Comparison of ENCODE assay signal across 9 mouse cellular contexts in the genomic region with DNA sequence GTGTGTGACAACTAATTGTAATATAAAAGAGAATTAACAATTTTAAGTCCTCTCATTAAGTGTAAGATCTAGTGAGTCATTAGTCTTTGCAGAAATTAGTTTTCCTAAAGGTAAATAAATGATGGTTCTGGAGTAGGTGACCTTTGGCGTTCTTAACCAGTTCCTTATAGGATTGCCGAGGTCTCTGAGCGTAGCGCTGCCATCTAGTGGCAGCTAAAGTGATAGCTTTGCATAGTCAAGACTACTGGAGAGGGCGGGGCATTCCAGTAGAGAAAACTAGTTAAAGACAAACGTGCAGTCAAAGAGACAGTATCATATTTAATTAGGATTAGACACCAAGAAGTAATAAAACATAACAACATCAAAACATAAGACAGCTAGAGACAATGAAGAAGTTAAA.
DNase-seq lines count a peak whose midpoint lies in the region; ATAC-seq lines count a peak whose summit lies in the region.
"Had no signal": no experiment of that assay in that cellular context is flagged by ENCODE, and none has a peak within 500 bp of the region (broad histone marks: within the 10 kb centered on the region; RNA-seq: fewer than 3 reads in every experiment).

No protein-coding gene starts in this region.

- H3K9ac ChIP-seq in intestine, embryonic 14.5 days (ENCODE audit: low read length): no peak overlapping the region
- no peak overlapping the region for H3K9ac ChIP-seq in midbrain, embryonic 16.5 days (ENCODE audit: low read depth, low read length)
- H3K9ac ChIP-seq: liver, embryonic 15.5 days had no signal

- H3K27ac ChIP-seq in intestine, embryonic 14.5 days (ENCODE audit: low read depth): no peak overlapping the region
- H3K27ac ChIP-seq in limb, embryonic 10.5 days: no peak overlapping the region
- no peak overlapping the region for H3K27ac ChIP-seq in midbrain, embryonic 16.5 days (ENCODE audit: low read length)
- H3K27ac ChIP-seq: liver, embryonic 15.5 days had no signal

- no peaks in the 10 kb centered on the region for H3K27me3 ChIP-seq in intestine, embryonic 14.5 days (replicated peaks; ENCODE audit: control insufficient read depth, insufficient read depth, low read length)
- no peaks in the 10 kb centered on the region for H3K27me3 ChIP-seq in limb, embryonic 10.5 days (ENCODE audit: low read depth, poor library complexity, severe bottlenecking)
- H3K27me3 ChIP-seq in midbrain, embryonic 16.5 days (ENCODE audit: control insufficient read depth, insufficient read depth, low read depth, low read length): no peaks in the 10 kb centered on the region
- H3K27me3 ChIP-seq: liver, embryonic 15.5 days had no signal

- H3K4me1 ChIP-seq in intestine, embryonic 14.5 days (replicated peaks; ENCODE audit: control insufficient read depth, insufficient read depth, low read length): no peaks in the 10 kb centered on the region
- H3K4me1 ChIP-seq in limb, embryonic 10.5 days: no peaks in the 10 kb centered on the region
- H3K4me1 ChIP-seq in midbrain, embryonic 16.5 days (ENCODE audit: control insufficient read depth, insufficient read depth, low read length): no peaks in the 10 kb centered on the region
- H3K4me1 ChIP-seq: liver, embryonic 15.5 days had no signal

- no peak overlapping the region for H3K4me2 ChIP-seq in intestine, embryonic 14.5 days (ENCODE audit: low read length)
- no peak overlapping the region for H3K4me2 ChIP-seq in midbrain, embryonic 16.5 days (ENCODE audit: low read length)
- H3K4me2 ChIP-seq: liver, embryonic 15.5 days had no signal

- WGBS in intestine, embryonic 14.5 days: 4% methylated on average over 6 of the region's 6 CpGs
- 10% methylated on average over 6 of the region's 6 CpGs for WGBS in limb, embryonic 10.5 days
- whole genome bisulfite sequencing in midbrain, embryonic 16.5 days: 4% methylated on average over 6 of the region's 6 CpGs

- no peaks in the 10 kb centered on the region for H3K36me3 ChIP-seq in intestine, embryonic 14.5 days (ENCODE audit: control insufficient read depth, insufficient read depth, low read length)
- no peaks in the 10 kb centered on the region for H3K36me3 ChIP-seq in limb, embryonic 10.5 days
- no peaks in the 10 kb centered on the region for H3K36me3 ChIP-seq in midbrain, embryonic 16.5 days (ENCODE audit: control insufficient read depth, insufficient read depth, low read length)
- H3K36me3 ChIP-seq: liver, embryonic 15.5 days had no signal

- DNase-seq in heart, adult 18-20 months: peak; percentile 2 to 4
- DNase-seq in heart, adult 9 months (ENCODE audit: low spot score in 2 of 2): no peak
- peak; percentile 61 for DNase-seq in adrenal gland, postnatal 10 days
- DNase-seq in embryo, embryonic 11.5 days (ENCODE audit: low read depth, low spot score): peak; percentile 42
- DNase-seq in intestine, embryonic 14.5 days (ENCODE audit: low spot score): peak; percentile 53
- DNase-seq in limb, embryonic 10.5 days (ENCODE audit: low spot score): peak; percentile 48
- DNase-seq in spleen, postnatal 36 days (ENCODE audit: low spot score in 2 of 2): no peak

- H3K4me3 ChIP-seq in intestine, embryonic 14.5 days (ENCODE audit: low read depth, low read length): no peak overlapping the region
- no peak overlapping the region for H3K4me3 ChIP-seq in limb, embryonic 10.5 days
- H3K4me3 ChIP-seq in midbrain, embryonic 16.5 days (ENCODE audit: low read depth, low read length): no peak overlapping the region
- H3K4me3 ChIP-seq: liver, embryonic 15.5 days had no signal

- H3K9me3 ChIP-seq in intestine, embryonic 14.5 days (ENCODE audit: control insufficient read depth, low read length): no peaks in the 10 kb centered on the region
- H3K9me3 ChIP-seq in limb, embryonic 10.5 days (replicated peaks): no peaks in the 10 kb centered on the region
- H3K9me3 ChIP-seq in midbrain, embryonic 16.5 days (replicated peaks; ENCODE audit: control insufficient read depth, low read length, poor library complexity, severe bottlenecking): no peaks in the 10 kb centered on the region
- H3K9me3 ChIP-seq: liver, embryonic 15.5 days had no signal

- peak; percentile 76; the same call in 1 of the 2 replicates for ATAC-seq in intestine, embryonic 14.5 days (replicated peaks; ENCODE audit: low FRiP score, low TSS enrichment, low read depth)
- peak; percentile 75; the same call in 1 of the 2 replicates for ATAC-seq in midbrain, embryonic 16.5 days

Comparison
In these comparisons a context has a peak if more than half of its experiments do, and no peak if none do; other contexts are left out.
1. DNase-seq: peak in heart, adult 18-20 months (2 of 2), adrenal gland, postnatal 10 days (single experiment), embryo, embryonic 11.5 days (single experiment), intestine, embryonic 14.5 days (single experiment) and limb, embryonic 10.5 days (single experiment); none in heart, adult 9 months (0 of 2) and spleen, postnatal 36 days (0 of 2).